Mouse (Mus musculus): ENCODE results near the gene Dennd1b. TPM values are rescaled to one million over a fixed set of nuclear protein-coding genes. Genes with fewer than 3 reads are reported as not detected.

Gene Dennd1b
- polyA plus RNA-seq, 1 experiment = 6.2 TPM

GRCm38 (mm10) chr1:139139644-139140043 lies 176.4 kb downstream of the Dennd1b start:
- Histone ChIP-seq H3K27ac (ENCODE audit: insufficient read depth, low read length) (no peak overlapping the region), H3K4me3 (replicated peaks; ENCODE audit: insufficient read depth, low read depth, low read length) (no peak overlapping the region), H3K4me1 (ENCODE audit: control insufficient read depth, insufficient read depth, low read length) (no peaks in the 10 kb centered on the region), H3K27me3 (ENCODE audit: control insufficient read depth, insufficient read depth, low read length) (no peaks in the 10 kb centered on the region)
- no peak for TF ChIP-seq POLR2A (IDR thresholded peaks at IDR 0.05; ENCODE audit: borderline replicate concordance, insufficient read depth, low read length)
- WGBS = 75% methylated on average over 1 of the region's 1 CpGs
- DNase-seq = no peak

- Histone ChIP-seq H3K27ac (ENCODE audit: insufficient read depth, low read length) (no peak overlapping the region), H3K27me3 (ENCODE audit: control insufficient read depth, insufficient read depth, low read length) (no peaks in the 10 kb centered on the region), H3K4me3 (replicated peaks; ENCODE audit: insufficient read depth, low read depth, low read length) (no peak overlapping the region), H3K4me1 (ENCODE audit: control insufficient read depth, insufficient read depth, low read length) (no peaks in the 10 kb centered on the region)
- no peak for DNase-seq
- TF ChIP-seq POLR2A (IDR thresholded peaks at IDR 0.05; ENCODE audit: borderline replicate concordance, insufficient read depth, low read length) = no peak
- no peak for TF ChIP-seq CTCF (IDR thresholded peaks at IDR 0.05; ENCODE audit: borderline replicate concordance, insufficient read depth, low read depth, low read length)
- WGBS = 98% methylated on average over 1 of the region's 2 CpGs
These were observed 182.3 kb downstream of the Dennd1b start for GRCm38 (mm10) chr1:139145516-139145915.

- WGBS = 97% methylated on average over 3 of the region's 3 CpGs
- no peaks in the 10 kb centered on the region for H3K4me1 ChIP-seq (ENCODE audit: control insufficient read depth, insufficient read depth, low read length)
- H3K4me3 ChIP-seq (replicated peaks; ENCODE audit: insufficient read depth, low read depth, low read length) = no peak overlapping the region
- TF ChIP-seq CTCF (IDR thresholded peaks at IDR 0.05; ENCODE audit: borderline replicate concordance, insufficient read depth, low read depth, low read length) = no peak
- TF ChIP-seq POLR2A (IDR thresholded peaks at IDR 0.05; ENCODE audit: borderline replicate concordance, insufficient read depth, low read length) = no peak
- no peaks in the 10 kb centered on the region for H3K27me3 ChIP-seq (ENCODE audit: control insufficient read depth, insufficient read depth, low read length)
- no peak for DNase-seq
- no peak overlapping the region for H3K27ac ChIP-seq (ENCODE audit: insufficient read depth, low read length)
These were observed 183.1 kb downstream of the Dennd1b start for GRCm38 (mm10) chr1:139146306-139146705.

- H3K27me3 ChIP-seq (ENCODE audit: control insufficient read depth, insufficient read depth, low read length) = no peaks in the 10 kb centered on the region
- TF ChIP-seq POLR2A (IDR thresholded peaks at IDR 0.05; ENCODE audit: borderline replicate concordance, insufficient read depth, low read length) (no peak), CTCF (IDR thresholded peaks at IDR 0.05; ENCODE audit: borderline replicate concordance, insufficient read depth, low read depth, low read length) (no peak)
- no peaks in the 10 kb centered on the region for H3K4me1 ChIP-seq (ENCODE audit: control insufficient read depth, insufficient read depth, low read length)
- no peak overlapping the region for H3K27ac ChIP-seq (ENCODE audit: insufficient read depth, low read length)
- no peak for DNase-seq
- WGBS = 89% methylated on average over 2 of the region's 2 CpGs
- H3K4me3 ChIP-seq (replicated peaks; ENCODE audit: insufficient read depth, low read depth, low read length) = no peak overlapping the region
These were observed 189.8 kb downstream of the Dennd1b start for GRCm38 (mm10) chr1:139153006-139153405.

- Histone ChIP-seq H3K27me3 (ENCODE audit: control insufficient read depth, insufficient read depth, low read length) (no peaks in the 10 kb centered on the region), H3K4me3 (replicated peaks; ENCODE audit: insufficient read depth, low read depth, low read length) (no peak overlapping the region), H3K27ac (ENCODE audit: insufficient read depth, low read length) (no peak overlapping the region), H3K4me1 (ENCODE audit: control insufficient read depth, insufficient read depth, low read length) (no peaks in the 10 kb centered on the region)
- no peak for TF ChIP-seq POLR2A (IDR thresholded peaks at IDR 0.05; ENCODE audit: borderline replicate concordance, insufficient read depth, low read length)
- no peak for TF ChIP-seq CTCF (IDR thresholded peaks at IDR 0.05; ENCODE audit: borderline replicate concordance, insufficient read depth, low read depth, low read length)
- 53% methylated on average over 6 of the region's 6 CpGs for WGBS
- no peak for DNase-seq
These were observed 190.3 kb downstream of the Dennd1b start for GRCm38 (mm10) chr1:139153493-139153892.

GRCm38 (mm10) chr1:139156397-139156796 lies 193.2 kb downstream of the Dennd1b start:
- Histone ChIP-seq H3K27me3 (ENCODE audit: control insufficient read depth, insufficient read depth, low read length) (no peaks in the 10 kb centered on the region), H3K4me1 (ENCODE audit: control insufficient read depth, insufficient read depth, low read length) (no peaks in the 10 kb centered on the region), H3K4me3 (replicated peaks; ENCODE audit: insufficient read depth, low read depth, low read length) (no peak overlapping the region), H3K27ac (ENCODE audit: insufficient read depth, low read length) (no peak overlapping the region)
- 31% methylated on average over 3 of the region's 3 CpGs for WGBS
- peak in 1 of 2 experiments; percentile 27 for DNase-seq
- no peak for TF ChIP-seq POLR2A (IDR thresholded peaks at IDR 0.05; ENCODE audit: borderline replicate concordance, insufficient read depth, low read length)
- TF ChIP-seq CTCF (IDR thresholded peaks at IDR 0.05; ENCODE audit: borderline replicate concordance, insufficient read depth, low read depth, low read length) = peak; percentile 44; the same call in 1 of the 2 replicates

- WGBS = 55% methylated on average over 3 of the region's 3 CpGs
- Histone ChIP-seq H3K27ac (ENCODE audit: insufficient read depth, low read length) (no peak overlapping the region), H3K4me1 (ENCODE audit: control insufficient read depth, insufficient read depth, low read length) (no peaks in the 10 kb centered on the region), H3K27me3 (ENCODE audit: control insufficient read depth, insufficient read depth, low read length) (no peaks in the 10 kb centered on the region), H3K4me3 (replicated peaks; ENCODE audit: insufficient read depth, low read depth, low read length) (no peak overlapping the region)
- DNase-seq = no peak
- TF ChIP-seq POLR2A (IDR thresholded peaks at IDR 0.05; ENCODE audit: borderline replicate concordance, insufficient read depth, low read length) (no peak), CTCF (IDR thresholded peaks at IDR 0.05; ENCODE audit: borderline replicate concordance, insufficient read depth, low read depth, low read length) (no peak)
These were observed 198.4 kb downstream of the Dennd1b start for GRCm38 (mm10) chr1:139161619-139162018.

GRCm38 (mm10) chr1:139162814-139163213 lies 199.6 kb downstream of the Dennd1b start:
- WGBS = 43% methylated on average over 5 of the region's 5 CpGs
- H3K27me3 ChIP-seq (ENCODE audit: control insufficient read depth, insufficient read depth, low read length) = no peaks in the 10 kb centered on the region
- no peaks in the 10 kb centered on the region for H3K4me1 ChIP-seq (ENCODE audit: control insufficient read depth, insufficient read depth, low read length)
- H3K4me3 ChIP-seq (replicated peaks; ENCODE audit: insufficient read depth, low read depth, low read length) = no peak overlapping the region
- TF ChIP-seq POLR2A (IDR thresholded peaks at IDR 0.05; ENCODE audit: borderline replicate concordance, insufficient read depth, low read length) (no peak), CTCF (IDR thresholded peaks at IDR 0.05; ENCODE audit: borderline replicate concordance, insufficient read depth, low read depth, low read length) (peak; percentile 30; the same call in 1 of the 2 replicates)
- peak in 1 of 2 experiments; percentile 22 for DNase-seq
- H3K27ac ChIP-seq (ENCODE audit: insufficient read depth, low read length) = no peak overlapping the region
